Mouse (Mus musculus) liver, postnatal 0 days (tissue): Measurements from ENCODE around the gene Krtap29-1. TPM values are rescaled to one million over a fixed set of nuclear protein-coding genes. Genes with fewer than 3 reads are reported as not detected.

Experiments
- ATAC-seq: fragments of 200-750 bp; cut with Nextera tagmentation; 2 replicates; pipeline ENCODE4 v1.8.0; 2017; ENCODE audit warnings: mild to moderate bottlenecking, moderate library complexity
- DNase-seq: peaks from one replicate; pipeline ENCODE4 v3.0.0-alpha.2; 2016
- H3K27ac ChIP-seq: fragments of 300-500 bp; sonication (generic); 2 replicates; pipeline ENCODE4 v1.5.1; 2014; ENCODE audit warnings: antibody characterized with exemption, moderate library complexity, mild to moderate bottlenecking, low read depth
- H3K27me3 ChIP-seq: fragments of 300-500 bp; sonication (generic); 2 replicates; pipeline ENCODE4 v1.6.1; 2014; ENCODE audit warnings: low read length, control low read depth, mixed read lengths; ENCODE audit not compliant: insufficient read depth
- H3K36me3 ChIP-seq: fragments of 300-500 bp; sonication (generic); replicated peaks from 2 replicates; pipeline ENCODE4 v1.6.1; 2014; ENCODE audit warnings: mild to moderate bottlenecking, control low read depth, low read length, moderate library complexity, mixed read lengths; ENCODE audit not compliant: insufficient read depth
- H3K4me1 ChIP-seq: fragments of 300-500 bp; sonication (generic); 2 replicates; pipeline ENCODE4 v1.6.1; 2014; ENCODE audit warnings: antibody characterized with exemption, mild to moderate bottlenecking, control low read depth; ENCODE audit not compliant: insufficient read depth
- H3K4me2 ChIP-seq: fragments of 300-500 bp; sonication (generic); 2 replicates; pipeline ENCODE4 v1.6.1; 2014; ENCODE audit warnings: low read depth, mild to moderate bottlenecking, low read length, moderate library complexity, mixed read lengths
- H3K4me3 ChIP-seq: fragments of 300-500 bp; sonication (generic); 2 replicates; pipeline ENCODE4 v1.5.1; 2014; ENCODE audit warnings: low read depth, low read length
- H3K9ac ChIP-seq: fragments of 300-500 bp; sonication (generic); replicated peaks from 2 replicates; pipeline ENCODE4 v1.6.1; 2014; ENCODE audit warnings: mild to moderate bottlenecking, moderate library complexity
- H3K9me3 ChIP-seq: fragments of 300-500 bp; sonication (generic); 2 replicates; pipeline ENCODE4 v1.6.1; 2016; ENCODE audit warnings: mild to moderate bottlenecking, control low read depth, low read length, mixed read lengths
- CTCF ChIP-seq: sonication (generic); IDR thresholded peaks from 2 replicates; pipeline ENCODE4 v1.5.1; 2016; ENCODE audit warnings: antibody characterized with exemption, low read depth
- EP300 ChIP-seq: IDR thresholded peaks from 2 replicates; pipeline ENCODE4 v1.6.1; 2016; ENCODE audit warnings: antibody characterized with exemption, low read depth, mild to moderate bottlenecking
- WGBS: fragments of 180-500 bp; shearing (Covaris S2); extraction: QIAGEN DNeasy Blood & Tissue Kit; methylation state at CpG from one replicate; pipeline ENCODE4 v1.1.7; 2014; ENCODE audit not compliant: insufficient replicate concordance; 5-methylcytosine and 5-hydroxymethylcytosine counted together
- polyA plus RNA-seq: library from polyadenylated mRNA; unstranded; fragments of >200 nt; fragmentation: Nextera tagmentation; extraction: Ambion mirVana; gene quantifications from 2 replicates; pipeline ENCODE4 v1.2.1, GENCODE M21; 2015

Krtap29-1 gene
- polyA plus RNA-seq, 1 experiment from 2014 or later = not detected

- Histone ChIP-seq H3K9me3 (no peaks in the 10 kb centered on the region), H3K4me1 (no peaks in the 10 kb centered on the region), H3K27me3 (0 out of 2 replicates have a peak, but pooled peaks cover 6% of the 10 kb centered on the region), H3K4me2 (no peak overlapping the region), H3K27ac (no peak overlapping the region), H3K36me3 (no peaks in the 10 kb centered on the region), H3K9ac (no peak overlapping the region), H3K4me3 (no peak overlapping the region)
- TF ChIP-seq EP300 (no peak), CTCF (no peak)
- 75% methylated on average over 3 of the region's 3 CpGs for WGBS
- ATAC-seq (no peak), DNase-seq (no peak)
Measured at GRCm38 (mm10) chr11:99990571-99990970, 11.7 kb upstream of the Krtap29-1 start.

DNA sequence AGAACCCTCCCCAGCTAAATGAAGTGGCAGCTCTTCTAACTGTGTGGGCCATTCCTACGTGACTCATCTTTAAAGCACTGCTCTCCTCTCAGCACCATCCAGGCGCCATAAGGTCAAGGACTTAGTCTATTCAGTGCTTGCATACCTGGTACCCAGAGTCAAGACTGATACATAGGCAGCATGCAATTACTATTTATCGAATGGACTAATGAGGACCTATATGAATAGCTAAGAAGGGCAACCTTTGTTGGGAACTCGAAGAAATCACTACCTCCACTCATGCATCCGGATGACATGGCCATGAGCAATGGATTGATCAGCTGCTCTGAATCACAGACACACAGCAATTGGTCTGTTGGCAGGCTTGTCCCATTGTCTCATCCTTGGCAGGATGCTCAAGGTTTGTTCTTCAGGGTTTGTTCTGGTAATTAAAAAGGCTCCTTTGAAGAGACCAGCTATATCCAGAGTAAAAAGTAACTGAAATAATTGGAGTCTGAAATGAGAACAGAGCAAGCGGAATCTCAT lies 11.1 kb upstream of the Krtap29-1 start:
- Histone ChIP-seq H3K4me3 (no peak overlapping the region), H3K9me3 (no peaks in the 10 kb centered on the region), H3K27ac (no peak overlapping the region), H3K27me3 (0 out of 2 replicates have a peak, but pooled peaks cover 6% of the 10 kb centered on the region), H3K4me1 (no peaks in the 10 kb centered on the region), H3K9ac (no peak overlapping the region), H3K36me3 (no peaks in the 10 kb centered on the region), H3K4me2 (no peak overlapping the region)
- TF ChIP-seq CTCF (no peak), EP300 (no peak)
- 68% methylated on average over 6 of the region's 6 CpGs for WGBS
- DNase-seq = no peak
- ATAC-seq = no peak

DNA sequence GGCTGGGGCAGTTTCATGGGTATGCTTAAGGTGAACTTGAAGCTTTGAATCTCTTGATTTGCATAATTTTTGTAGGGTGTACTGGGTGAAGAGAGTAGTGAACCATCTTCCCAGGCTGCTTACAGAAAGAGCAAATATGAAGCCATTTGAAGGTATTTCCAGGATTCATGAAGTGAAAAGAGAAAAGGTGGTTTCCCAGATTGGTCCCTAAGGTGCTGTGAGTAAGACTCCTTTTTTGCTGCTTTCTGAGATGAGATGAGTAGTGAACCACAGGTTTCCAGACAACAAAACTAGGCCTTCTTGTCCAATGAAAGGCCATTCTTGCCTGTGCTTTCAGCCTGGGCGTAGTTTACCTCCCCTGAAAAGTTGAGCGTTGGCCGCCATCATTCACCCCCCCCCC lies 9.7 kb upstream of the Krtap29-1 start:
- H3K4me3 ChIP-seq = no peak overlapping the region
- H3K4me1 ChIP-seq = no peaks in the 10 kb centered on the region
- H3K27ac ChIP-seq = no peak overlapping the region
- H3K9ac ChIP-seq = no peak overlapping the region
- H3K4me2 ChIP-seq = no peak overlapping the region
- 0 out of 2 replicates have a peak, but pooled peaks cover 2% of the 10 kb centered on the region for H3K27me3 ChIP-seq
- H3K9me3 ChIP-seq = no peaks in the 10 kb centered on the region
- no peak for DNase-seq
- no peak for ATAC-seq
- no peaks in the 10 kb centered on the region for H3K36me3 ChIP-seq
- TF ChIP-seq EP300 = no peak
- no peak for TF ChIP-seq CTCF
- 77% methylated on average over 3 of the region's 3 CpGs for WGBS

- ATAC-seq (no peak), DNase-seq (no peak)
- Histone ChIP-seq H3K9me3 (no peaks in the 10 kb centered on the region), H3K9ac (no peak within 1 kb of the TSS), H3K4me2 (no peak within 1 kb of the TSS), H3K36me3 (no peaks in the 10 kb centered on the region), H3K4me3 (no peak within 1 kb of the TSS), H3K27ac (no peak within 1 kb of the TSS), H3K27me3 (no peaks in the 10 kb centered on the region), H3K4me1 (no peaks in the 10 kb centered on the region)
- 82% methylated on average over 8 of the region's 8 CpGs for WGBS
- no peak for TF ChIP-seq CTCF
- no peak for TF ChIP-seq EP300
Measured at GRCm38 (mm10) chr11:99986180-99986647, 7.4 kb upstream of the Krtap29-1 start, which contains the start of gene Krtap16-1. Gene Krtap16-1, minus strand, starts transcription at chr11:99986597.

GRCm38 (mm10) chr11:99985291-99986092 lies 6.6 kb upstream of the Krtap29-1 start:
- no peak for DNase-seq
- Histone ChIP-seq H3K4me3 (no peak overlapping the region), H3K9ac (no peak overlapping the region), H3K27me3 (no peaks in the 10 kb centered on the region), H3K4me2 (no peak overlapping the region), H3K9me3 (no peaks in the 10 kb centered on the region), H3K27ac (no peak overlapping the region), H3K4me1 (no peaks in the 10 kb centered on the region), H3K36me3 (no peaks in the 10 kb centered on the region)
- WGBS = 82% methylated on average over 20 of the region's 20 CpGs
- ATAC-seq = no peak
- TF ChIP-seq CTCF (no peak), EP300 (no peak)

- ATAC-seq = no peak
Measured at GRCm38 (mm10) chr11:99983442-99983841, 4.6 kb upstream of the Krtap29-1 start.

More at GRCm38 (mm10) chr11:99983442-99983841, 4.6 kb upstream of the Krtap29-1 start:
- 77% methylated on average over 1 of the region's 1 CpGs for WGBS
- Histone ChIP-seq H3K4me3 (no peak overlapping the region), H3K36me3 (no peaks in the 10 kb centered on the region), H3K27ac (no peak overlapping the region), H3K9me3 (no peaks in the 10 kb centered on the region), H3K4me1 (no peaks in the 10 kb centered on the region), H3K4me2 (no peak overlapping the region), H3K27me3 (no peaks in the 10 kb centered on the region), H3K9ac (no peak overlapping the region)
- TF ChIP-seq EP300 (no peak), CTCF (no peak)
- DNase-seq = no peak
